Mouse (Mus musculus): ENCODE data around the gene Lrit3.

DNA sequence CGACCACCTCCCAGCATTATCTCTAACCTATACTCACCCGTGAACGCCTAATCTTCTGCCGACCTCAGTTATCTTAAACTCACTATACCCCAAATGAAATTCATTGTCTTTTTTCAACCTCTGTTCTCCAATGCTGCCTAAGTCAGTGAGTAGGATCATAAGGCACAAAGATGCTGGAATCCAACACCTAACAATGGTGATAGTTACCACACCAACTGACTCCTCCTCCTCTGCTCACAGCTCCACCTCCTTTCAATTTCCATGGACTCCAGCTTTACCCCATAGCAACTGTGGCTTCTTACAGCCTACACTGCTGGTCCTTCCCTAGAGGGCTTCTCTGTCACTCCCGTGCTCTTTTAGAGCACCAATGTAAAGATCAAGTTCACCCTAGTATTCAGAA lies 23.9 kb upstream of the Lrit3 start:
- TF ChIP-seq ELF1 (IDR thresholded peaks at IDR 0.05; ENCODE audit: low read depth, low read length) (no peak), POLR2A (IDR thresholded peaks at IDR 0.05; ENCODE audit: low read depth, low read length) (no peak), CTCF (conservative IDR thresholded peaks at IDR 0.05 in 1 of 2, IDR thresholded peaks at IDR 0.05 in 1 of 2; ENCODE audit: low read depth in 2 of 2, low read length in 2 of 2) (no peak), BHLHE40 (IDR thresholded peaks at IDR 0.05; ENCODE audit: low read depth, low read length) (no peak), EP300 (IDR thresholded peaks at IDR 0.05; ENCODE audit: low read length) (no peak), TCF12 (IDR thresholded peaks at IDR 0.05; ENCODE audit: low read depth, low read length) (no peak), JUND (conservative IDR thresholded peaks at IDR 0.05; ENCODE audit: low read depth, low read length) (no peak), ETS1 (conservative IDR thresholded peaks at IDR 0.05; ENCODE audit: low read depth, low read length) (no peak), MEF2A (IDR thresholded peaks at IDR 0.05; ENCODE audit: borderline replicate concordance, low read depth, low read length) (no peak), RAD21 (IDR thresholded peaks at IDR 0.05; ENCODE audit: low read depth, low read length) (no peak), HCFC1 (IDR thresholded peaks at IDR 0.05; ENCODE audit: low read depth, low read length) (no peak)
